In genomic region chr2:168504431-168505182, GRCm38 (mm10) we compare ENCODE assay signal across 16 mouse cellular contexts.
A peak's percentile ranks its signal among the peaks of the same experiment; 100 is the strongest.
DNase-seq lines count a peak whose midpoint lies in the region; ATAC-seq and TF ChIP-seq lines count a peak whose summit lies in the region.
"Had no signal": no experiment of that assay in that cellular context is flagged by ENCODE, and none has a peak within 500 bp of the region (broad histone marks: within the 10 kb centered on the region; RNA-seq: fewer than 3 reads in every experiment).

No protein-coding gene starts in this region.

- intact Hi-C loops in heart, postnatal 25 days (cut with DNase I) = loop anchor here (1.0 kb wide), 1 partner anchor 14 kb away; no protein-coding TSS in a partner anchor

- no peaks in the 10 kb centered on the region for H3K27me3 ChIP-seq in midbrain, embryonic 13.5 days
- H3K27me3 ChIP-seq in midbrain, embryonic 14.5 days (ENCODE audit: control insufficient read depth, insufficient read depth, low read length) = no peaks in the 10 kb centered on the region
- H3K27me3 ChIP-seq in limb, embryonic 15.5 days = no peaks in the 10 kb centered on the region
- H3K27me3 ChIP-seq: CH12.LX; embryonic facial prominence, embryonic 15.5 days; forebrain, embryonic 15.5 days; midbrain, embryonic 12.5 days had no signal

- 0 out of 2 replicates have a peak overlapping the region, but pooled peaks have one; percentile 14 for H3K27ac ChIP-seq in midbrain, embryonic 13.5 days
- H3K27ac ChIP-seq in midbrain, embryonic 14.5 days (replicated peaks; ENCODE audit: low read depth, low read length) = no peak overlapping the region
- H3K27ac ChIP-seq in limb, embryonic 15.5 days = 0 out of 2 replicates have a peak overlapping the region, but pooled peaks have one; percentile 27
- H3K27ac ChIP-seq: embryonic facial prominence, embryonic 15.5 days; forebrain, embryonic 15.5 days; liver, embryonic 14.5 days; midbrain, embryonic 12.5 days had no signal

- ATAC-seq in midbrain, embryonic 13.5 days = no peak
- no peak for ATAC-seq in midbrain, embryonic 14.5 days (ENCODE audit: low FRiP score, low TSS enrichment)
- no peak for ATAC-seq in limb, embryonic 15.5 days (ENCODE audit: insufficient number of reproducible peaks, low FRiP score, low TSS enrichment, low read depth)
- ATAC-seq: forebrain, embryonic 15.5 days; intestine, embryonic 16.5 days had no signal

- no peak overlapping the region for H3K4me3 ChIP-seq in midbrain, embryonic 13.5 days (replicated peaks)
- no peak overlapping the region for H3K4me3 ChIP-seq in midbrain, embryonic 14.5 days (replicated peaks; ENCODE audit: low read depth, low read length)
- H3K4me3 ChIP-seq in limb, embryonic 15.5 days = no peak overlapping the region
- H3K4me3 ChIP-seq: embryonic facial prominence, embryonic 15.5 days; forebrain, embryonic 15.5 days; midbrain, embryonic 12.5 days had no signal

- H3K9me3 ChIP-seq in midbrain, embryonic 13.5 days = no peaks in the 10 kb centered on the region
- no peaks in the 10 kb centered on the region for H3K9me3 ChIP-seq in midbrain, embryonic 14.5 days (ENCODE audit: control insufficient read depth, low read length)
- no peaks in the 10 kb centered on the region for H3K9me3 ChIP-seq in limb, embryonic 15.5 days
- H3K9me3 ChIP-seq: embryonic facial prominence, embryonic 15.5 days; forebrain, embryonic 15.5 days; midbrain, embryonic 12.5 days had no signal

- no peak for TF ChIP-seq CTCF in brain, embryonic 14.5 days (IDR thresholded peaks at IDR 0.05; ENCODE audit: borderline replicate concordance, extremely low read depth, insufficient read depth, insufficient read length)

- TF ChIP-seq POLR2A in brain, embryonic 14.5 days (IDR thresholded peaks at IDR 0.05; ENCODE audit: borderline replicate concordance, extremely low read depth, insufficient read depth, insufficient read length, poor library complexity, severe bottlenecking) = no peak

- H3K4me2 ChIP-seq in midbrain, embryonic 13.5 days (replicated peaks) = no peak overlapping the region
- H3K4me2 ChIP-seq in midbrain, embryonic 14.5 days (ENCODE audit: low read length) = no peak overlapping the region
- no peak overlapping the region for H3K4me2 ChIP-seq in limb, embryonic 15.5 days
- H3K4me2 ChIP-seq: embryonic facial prominence, embryonic 15.5 days; forebrain, embryonic 15.5 days; midbrain, embryonic 12.5 days had no signal

- no peak overlapping the region for H3K9ac ChIP-seq in midbrain, embryonic 13.5 days (replicated peaks)
- H3K9ac ChIP-seq in midbrain, embryonic 14.5 days (replicated peaks; ENCODE audit: low read length) = no peak overlapping the region
- no peak overlapping the region for H3K9ac ChIP-seq in limb, embryonic 15.5 days
- H3K9ac ChIP-seq: embryonic facial prominence, embryonic 15.5 days; forebrain, embryonic 15.5 days; liver, embryonic 14.5 days; midbrain, embryonic 12.5 days had no signal

- no peaks in the 10 kb centered on the region for H3K4me1 ChIP-seq in midbrain, embryonic 13.5 days (replicated peaks)
- H3K4me1 ChIP-seq in midbrain, embryonic 14.5 days (ENCODE audit: control insufficient read depth, insufficient read depth, low read length) = no peaks in the 10 kb centered on the region
- H3K4me1 ChIP-seq in limb, embryonic 15.5 days = peaks cover 17% of the 10 kb centered on the region
- H3K4me1 ChIP-seq: embryonic facial prominence, embryonic 15.5 days; forebrain, embryonic 15.5 days; midbrain, embryonic 12.5 days had no signal

- no peaks in the 10 kb centered on the region for H3K36me3 ChIP-seq in midbrain, embryonic 13.5 days
- H3K36me3 ChIP-seq in midbrain, embryonic 14.5 days (ENCODE audit: control insufficient read depth, insufficient read depth, low read length) = no peaks in the 10 kb centered on the region
- H3K36me3 ChIP-seq in limb, embryonic 15.5 days = peaks cover 3% of the 10 kb centered on the region; the same call in 1 of the 2 replicates
- H3K36me3 ChIP-seq: embryonic facial prominence, embryonic 15.5 days; forebrain, embryonic 15.5 days; midbrain, embryonic 12.5 days had no signal

- 83% methylated on average over 27 of the region's 27 CpGs for WGBS in midbrain, embryonic 13.5 days
- 86% methylated on average over 27 of the region's 27 CpGs for WGBS in midbrain, embryonic 14.5 days
- WGBS in limb, embryonic 15.5 days = 79% methylated on average over 27 of the region's 27 CpGs

- DNase-seq in heart, adult 18-20 months = peak; percentile 53 to 73
- DNase-seq in heart, postnatal 25 days (ENCODE audit: low spot score) = no peak
- no peak for DNase-seq in midbrain, embryonic 14.5 days
- peak; percentile 12 for DNase-seq in brain, embryonic 14.5 days (ENCODE audit: low read depth)
- DNase-seq in right cerebral cortex, postnatal 10 days (ENCODE audit: low spot score in 2 of 2) = no peak
- DNase-seq: cerebellum, postnatal 25 days; kidney, postnatal 14 days; lung, postnatal 36 days had no signal

Comparison
In these comparisons a context has a peak if more than half of its experiments do, and no peak if none do; other contexts are left out.
1. DNase-seq: peak in heart, adult 18-20 months (2 of 2) and brain, embryonic 14.5 days (single experiment); none in heart, postnatal 25 days (single experiment), midbrain, embryonic 14.5 days (single experiment) and right cerebral cortex, postnatal 10 days (0 of 2).